Mouse (Mus musculus): Measurements from ENCODE around the gene Hnrnpa2b1. TPM values are rescaled to one million over a fixed set of nuclear protein-coding genes. Genes with fewer than 3 reads are reported as not detected.

Gene Hnrnpa2b1
- total RNA-seq, 2 experiments from 2014 or later: 329 to 380 TPM

DNA sequence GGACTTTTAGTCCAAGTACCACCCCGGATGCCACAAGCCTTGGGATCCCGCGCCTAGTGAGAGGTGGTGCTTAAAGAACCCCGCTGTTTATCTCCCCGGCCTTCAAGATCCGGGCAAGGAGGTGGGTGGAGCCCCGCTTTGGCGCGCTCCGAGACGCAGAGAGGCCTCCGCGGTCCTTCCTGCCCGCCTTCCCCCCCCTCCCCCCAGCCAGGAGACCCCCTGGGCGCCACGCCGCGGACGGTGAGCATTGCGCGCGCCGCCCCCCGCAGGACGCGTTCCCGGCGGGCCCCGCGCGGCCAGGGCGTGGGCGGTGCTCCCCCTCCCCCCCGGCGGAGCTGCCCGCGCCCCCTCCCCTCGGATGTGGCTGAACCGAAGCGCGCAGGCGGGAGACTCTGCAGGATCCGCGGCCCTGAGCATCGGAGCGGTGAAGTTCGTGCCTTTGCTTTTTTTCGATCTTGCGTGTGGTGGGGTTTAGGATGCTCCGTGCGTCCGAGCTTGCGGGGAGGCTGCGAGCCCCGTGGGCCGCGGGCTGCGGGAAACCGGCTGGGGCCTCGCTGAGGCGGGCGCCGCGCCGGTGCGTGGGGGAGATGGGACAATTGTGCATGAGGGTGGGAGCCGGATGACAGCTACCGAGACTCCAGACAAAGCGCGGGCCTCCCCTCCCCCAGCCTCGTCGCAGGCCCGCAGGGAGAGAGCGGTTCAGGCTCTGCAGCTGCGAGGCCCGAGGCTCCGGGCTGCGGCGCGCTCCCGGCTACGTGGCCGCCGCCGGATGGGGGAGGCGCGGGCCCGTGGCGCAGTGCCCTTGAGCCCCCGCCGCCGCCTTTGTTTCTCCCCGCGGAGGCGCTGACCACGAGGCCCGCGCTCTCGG, 851 bp upstream of the Hnrnpa2b1 start, which contains the start of gene Cbx3:
Gene Cbx3, plus strand, starts transcription at position 50 of the 868 bp plus-strand sequence.
- DNase-seq: peak; percentile 85

- DNase-seq: peak; percentile 78
Measured at GRCm38 (mm10) chr6:51468891-51469561, 668 bp downstream of the Hnrnpa2b1 start.

DNA sequence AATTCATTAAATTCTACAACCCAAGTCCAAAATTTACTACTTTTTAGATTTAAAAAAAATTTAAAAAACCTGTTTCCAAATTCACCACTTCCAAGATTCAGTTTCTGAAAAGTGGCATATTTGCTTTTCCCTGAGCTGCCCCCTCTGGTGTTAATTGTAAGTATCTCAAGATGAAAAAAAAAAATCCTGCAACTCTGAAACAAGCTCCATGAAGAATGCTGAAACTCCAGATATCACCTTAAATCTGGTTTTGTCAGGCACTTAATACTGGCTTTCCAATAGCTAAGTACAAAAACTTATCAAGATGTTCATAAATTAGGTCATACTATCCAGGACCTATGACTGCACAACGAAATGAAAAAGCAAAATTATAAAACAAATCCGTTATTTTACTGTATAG, 2.0 kb downstream of the Hnrnpa2b1 start:
- no peak for DNase-seq

DNA sequence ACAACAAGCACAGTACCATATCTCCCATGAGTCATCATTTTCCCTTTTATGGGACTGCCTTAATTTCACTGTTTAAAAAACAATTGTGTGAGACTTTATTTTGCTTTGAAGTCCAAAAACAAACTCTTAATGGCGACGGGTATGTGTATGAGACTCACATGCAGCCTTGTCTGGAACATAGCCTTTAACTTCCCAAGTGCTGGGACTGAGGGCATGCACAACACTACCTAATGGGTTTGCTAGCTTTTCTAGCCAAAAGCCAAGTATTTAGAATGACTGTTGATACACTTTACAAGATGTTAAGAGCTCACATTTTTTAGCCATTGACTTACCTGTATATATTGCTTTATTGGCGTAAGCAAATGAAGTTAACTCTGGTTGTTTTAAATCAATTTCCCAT, 9.3 kb downstream of the Hnrnpa2b1 start:
- DNase-seq: no peak

DNA sequence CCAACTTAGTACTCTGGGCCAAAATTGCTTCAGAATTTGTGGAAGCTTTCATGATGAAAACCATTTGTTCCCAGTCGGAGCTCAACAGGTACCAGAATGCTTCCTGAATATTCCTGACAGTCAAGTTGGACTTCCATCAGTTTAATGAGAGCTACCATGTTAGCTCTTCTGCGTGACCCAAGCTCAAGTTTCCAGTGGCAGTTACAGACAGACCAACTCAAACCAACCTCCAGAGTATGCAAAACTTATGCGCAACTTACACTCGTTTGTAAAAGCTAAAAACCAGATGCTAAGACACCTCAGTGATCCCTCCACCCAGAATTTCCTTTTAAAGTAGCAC, 9.7 kb downstream of the Hnrnpa2b1 start:
- no peak for DNase-seq

DNA sequence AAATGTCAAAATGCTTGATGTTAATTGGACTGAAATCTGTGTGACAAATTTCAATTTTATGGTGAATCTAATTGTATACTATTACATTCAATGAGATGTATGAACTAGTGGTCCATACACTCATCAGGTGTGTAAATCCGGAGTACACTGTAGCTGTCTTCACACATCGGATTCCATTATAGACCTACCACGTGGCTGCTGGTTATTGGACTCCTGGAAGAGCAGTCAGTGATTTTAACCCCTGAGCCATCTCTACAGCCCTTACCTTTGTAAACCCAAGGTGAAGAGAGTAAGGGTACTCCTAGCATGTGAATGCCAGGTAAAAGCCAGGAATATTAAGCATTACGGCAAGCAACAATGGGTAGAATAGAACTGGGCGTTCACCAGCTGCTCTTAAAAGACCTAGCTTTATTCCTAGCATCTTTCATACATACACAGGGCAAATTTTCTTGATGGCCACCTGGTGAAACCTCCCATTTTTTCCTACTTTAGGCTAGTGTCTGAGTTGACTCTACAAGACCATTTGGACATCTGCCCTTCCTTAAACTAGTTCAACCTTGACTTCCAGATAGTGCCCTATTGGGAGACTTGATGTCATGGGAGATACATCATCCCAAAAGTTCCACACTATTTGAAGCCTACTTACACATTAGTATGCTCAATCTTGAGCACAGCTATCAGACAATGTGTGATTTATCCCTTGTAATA, 10.2 kb downstream of the Hnrnpa2b1 start:
- no peak for DNase-seq

DNA sequence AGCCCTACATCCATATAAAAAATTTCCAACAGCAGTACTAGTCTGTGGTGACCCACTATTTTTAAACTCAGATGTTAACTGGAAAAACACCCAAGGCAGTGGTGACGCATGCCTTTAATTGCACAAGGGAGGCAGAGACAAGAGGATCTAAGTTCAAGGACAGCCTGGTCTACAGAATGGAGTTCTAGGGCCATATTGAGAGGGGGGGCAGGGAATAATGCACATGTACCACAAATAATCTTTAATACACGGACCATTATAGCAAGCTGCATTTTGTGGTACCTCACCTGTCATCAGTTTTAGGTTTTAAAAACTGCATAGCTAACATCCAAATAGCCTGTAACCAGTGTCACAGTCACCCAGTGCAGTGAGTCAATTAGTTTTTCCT, 10.8 kb downstream of the Hnrnpa2b1 start:
- DNase-seq: no peak

DNA sequence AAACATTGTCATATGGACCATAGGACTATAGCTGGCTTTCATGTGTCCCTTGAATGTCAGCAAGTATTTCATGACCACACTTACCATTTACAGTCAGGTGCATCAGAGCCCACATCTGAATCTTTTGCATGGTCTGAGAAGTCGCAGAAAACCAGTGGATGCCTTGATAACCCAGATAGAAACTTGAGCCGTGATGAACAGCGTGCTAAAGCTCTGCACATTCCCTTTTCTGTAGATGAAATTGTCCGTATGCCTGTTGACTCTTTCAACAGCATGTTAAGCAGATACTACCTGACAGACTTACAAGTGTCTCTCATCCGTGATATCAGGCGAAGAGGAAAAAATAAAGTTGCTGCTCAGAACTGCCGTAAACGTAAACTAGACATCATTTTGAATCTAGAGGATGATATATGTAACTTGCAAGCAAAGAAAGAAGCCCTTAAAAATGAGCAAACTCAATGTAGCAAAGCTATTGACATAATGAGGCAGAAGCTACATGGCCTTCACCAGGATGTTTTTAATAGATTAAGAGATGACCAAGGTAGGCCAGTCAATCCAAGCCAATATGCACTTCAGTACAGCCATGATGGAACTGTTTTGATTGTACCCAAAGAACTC, 11.8 kb downstream of the Hnrnpa2b1 start:
- DNase-seq: no peak

- no peak for DNase-seq
Measured at GRCm38 (mm10) chr6:51457283-51457682, 12.4 kb downstream of the Hnrnpa2b1 start.

DNA sequence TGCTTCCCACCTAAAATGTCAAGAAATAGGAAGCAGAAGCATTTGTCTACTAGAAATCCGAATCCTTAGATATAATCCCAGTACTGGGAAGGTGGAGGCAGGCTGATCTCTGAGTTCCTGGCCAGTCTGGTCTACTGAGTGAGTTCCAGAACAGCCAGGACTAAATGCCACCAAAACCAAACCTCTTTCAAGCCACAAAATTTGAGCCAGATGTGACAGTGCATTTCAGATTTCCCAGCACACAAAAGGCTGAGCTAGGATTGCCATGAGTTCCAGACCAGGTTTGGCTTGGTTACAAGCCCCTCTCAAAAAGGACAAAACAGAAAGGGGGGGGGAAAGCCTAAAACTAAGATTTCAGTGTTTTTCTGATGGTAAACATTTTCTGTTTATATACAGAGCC, 13.5 kb downstream of the Hnrnpa2b1 start:
- DNase-seq: no peak

DNA sequence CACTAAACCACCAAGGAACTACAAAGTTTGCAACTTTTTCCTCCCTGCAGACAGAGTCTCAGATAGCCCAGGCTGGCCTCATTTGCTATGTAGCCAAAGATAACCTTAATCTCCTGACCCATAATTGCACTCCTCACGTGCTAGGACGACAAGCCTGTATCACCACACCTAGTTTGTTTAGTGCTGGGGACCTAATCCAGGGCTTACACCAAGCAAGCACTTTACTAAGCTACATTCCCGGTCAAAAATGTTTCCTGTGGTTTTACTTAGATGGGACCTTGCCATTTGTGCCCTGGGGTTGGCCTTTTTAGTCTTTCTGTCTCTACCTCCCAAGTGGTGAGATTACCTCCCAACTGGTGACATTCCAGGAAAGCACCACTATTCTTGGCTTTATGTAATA, 14.7 kb downstream of the Hnrnpa2b1 start:
- DNase-seq: no peak

- no peak for DNase-seq
Measured at GRCm38 (mm10) chr6:51452927-51453503, 16.7 kb downstream of the Hnrnpa2b1 start.

DNA sequence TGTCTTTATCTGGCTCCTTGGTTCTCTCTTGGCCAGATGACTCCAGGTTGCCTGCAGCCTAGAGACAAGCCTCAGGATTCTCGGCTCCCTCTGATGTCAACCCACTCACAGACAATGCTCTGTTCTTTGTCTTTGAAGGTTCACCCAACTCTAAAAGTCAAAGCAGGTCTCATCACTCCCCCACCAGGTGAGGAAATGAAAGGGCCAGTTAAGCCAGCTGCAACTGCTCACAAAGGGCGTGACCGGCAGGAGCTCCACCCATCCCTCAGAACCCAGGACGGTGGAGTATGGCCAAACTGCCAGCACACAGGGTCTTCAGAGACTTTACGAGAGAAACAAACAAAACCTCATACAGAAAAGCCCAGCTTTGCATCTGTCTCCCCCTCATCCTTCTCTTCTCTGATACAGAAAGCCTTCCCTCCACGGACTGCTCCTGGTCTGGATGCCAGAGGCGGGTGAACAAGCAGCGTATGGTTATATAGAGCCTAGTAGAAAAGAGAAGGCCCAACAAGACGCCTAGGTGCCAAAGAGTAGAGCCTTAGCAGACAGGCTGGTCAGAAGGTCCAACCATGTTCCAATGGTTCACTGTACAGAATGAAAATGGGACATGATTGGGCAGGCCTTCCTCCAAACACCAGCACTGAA, 27.4 kb downstream of the Hnrnpa2b1 start:
- DNase-seq: no peak

DNA sequence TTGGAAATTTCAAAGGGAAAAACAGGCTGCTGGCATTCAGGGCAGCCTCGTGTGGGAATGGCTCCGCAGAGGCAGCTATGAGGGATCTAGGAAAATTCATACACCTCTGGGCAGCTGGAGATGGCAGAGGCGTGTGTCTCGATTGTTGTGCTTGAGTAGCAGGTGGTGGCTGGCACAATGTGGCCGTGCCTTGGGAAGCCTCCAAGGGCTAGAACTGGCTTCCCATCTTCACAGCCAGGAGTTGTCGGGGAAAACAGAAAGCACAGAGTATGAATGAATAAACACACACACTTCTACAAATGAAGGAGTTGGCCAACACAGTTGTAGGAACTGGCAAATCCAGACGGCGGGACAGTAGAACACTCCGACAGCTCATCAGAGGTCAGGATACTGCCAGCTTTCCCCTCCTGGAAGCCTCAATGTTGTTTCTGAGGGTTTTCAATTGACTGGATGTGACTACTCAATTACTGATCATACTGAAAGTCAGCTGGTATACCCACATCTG, 30.8 kb downstream of the Hnrnpa2b1 start:
- DNase-seq: no peak

DNA sequence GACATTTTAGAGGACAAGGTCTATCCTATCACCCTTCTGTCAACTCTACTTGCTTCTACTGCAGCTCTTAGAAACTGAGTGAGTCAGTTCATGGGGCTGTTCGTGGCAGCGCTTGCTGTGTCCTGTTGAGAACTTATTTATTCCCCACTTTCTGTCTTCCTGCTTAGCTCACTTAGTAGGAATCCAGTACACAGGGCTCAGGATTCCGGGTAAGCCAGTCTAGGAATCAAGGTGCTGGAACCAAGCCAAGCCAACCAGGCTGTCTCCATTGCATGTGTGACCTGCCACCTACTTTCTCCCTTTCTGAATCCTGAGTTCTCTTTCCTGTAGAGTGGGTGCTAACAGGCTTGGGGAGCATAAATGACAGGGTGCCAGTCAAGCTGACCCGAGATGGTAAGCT, 32.0 kb downstream of the Hnrnpa2b1 start:
- peak; percentile 19 for DNase-seq

DNA sequence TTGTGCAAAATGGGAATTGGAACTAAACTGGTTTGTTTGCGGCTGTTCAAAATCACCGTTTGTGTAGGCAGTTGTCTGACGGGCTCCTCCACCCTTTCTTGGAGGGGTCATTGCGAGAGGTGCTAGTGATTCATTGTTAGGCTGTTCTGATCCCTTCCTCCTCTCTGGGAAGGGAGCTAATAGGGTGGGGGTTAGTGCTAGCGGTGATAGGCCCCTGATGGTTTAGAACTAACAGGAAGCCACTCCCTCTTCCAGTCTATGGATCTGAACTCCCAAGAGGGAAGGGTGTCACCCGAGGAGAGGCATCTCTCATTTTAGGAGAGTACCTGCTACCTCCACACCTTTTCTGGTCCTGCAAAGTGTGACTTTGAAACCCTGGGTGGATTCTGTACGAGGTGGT, 35.4 kb downstream of the Hnrnpa2b1 start:
- DNase-seq: no peak

- DNase-seq: peak; percentile 48
Measured at GRCm38 (mm10) chr6:51432535-51433397, 36.9 kb downstream of the Hnrnpa2b1 start, which contains the start of gene Nfe2l3. Nfe2l3 (plus strand) TSS chr6:51432670.

- no peak for DNase-seq
Measured at GRCm38 (mm10) chr6:51424537-51424936, 45.2 kb downstream of the Hnrnpa2b1 start.

- DNase-seq: no peak
Measured at GRCm38 (mm10) chr6:51423466-51424122, 46.1 kb downstream of the Hnrnpa2b1 start.
